Mouse (Mus musculus): Measurements from ENCODE around the gene Zfp276. TPM values are rescaled to one million over a fixed set of nuclear protein-coding genes. Genes with fewer than 3 reads are reported as not detected.

Zfp276 gene
- polyA plus RNA-seq (2012; fragmentation: generic; extraction: Trizol), result 10.6 TPM
- long read RNA-seq, experiment 1, partial matches to known transcripts, result 0 of 3 reads
- long read RNA-seq, experiment 1, other reads (novel, unspliced or antisense), result 3 of 3 reads
- long read RNA-seq, experiment 2, full-length matches to known transcripts, result 11 of 39 reads
- long read RNA-seq, experiment 2, partial matches to known transcripts, result 7 of 39 reads
- long read RNA-seq, experiment 2, other reads (novel, unspliced or antisense), result 21 of 39 reads

DNA sequence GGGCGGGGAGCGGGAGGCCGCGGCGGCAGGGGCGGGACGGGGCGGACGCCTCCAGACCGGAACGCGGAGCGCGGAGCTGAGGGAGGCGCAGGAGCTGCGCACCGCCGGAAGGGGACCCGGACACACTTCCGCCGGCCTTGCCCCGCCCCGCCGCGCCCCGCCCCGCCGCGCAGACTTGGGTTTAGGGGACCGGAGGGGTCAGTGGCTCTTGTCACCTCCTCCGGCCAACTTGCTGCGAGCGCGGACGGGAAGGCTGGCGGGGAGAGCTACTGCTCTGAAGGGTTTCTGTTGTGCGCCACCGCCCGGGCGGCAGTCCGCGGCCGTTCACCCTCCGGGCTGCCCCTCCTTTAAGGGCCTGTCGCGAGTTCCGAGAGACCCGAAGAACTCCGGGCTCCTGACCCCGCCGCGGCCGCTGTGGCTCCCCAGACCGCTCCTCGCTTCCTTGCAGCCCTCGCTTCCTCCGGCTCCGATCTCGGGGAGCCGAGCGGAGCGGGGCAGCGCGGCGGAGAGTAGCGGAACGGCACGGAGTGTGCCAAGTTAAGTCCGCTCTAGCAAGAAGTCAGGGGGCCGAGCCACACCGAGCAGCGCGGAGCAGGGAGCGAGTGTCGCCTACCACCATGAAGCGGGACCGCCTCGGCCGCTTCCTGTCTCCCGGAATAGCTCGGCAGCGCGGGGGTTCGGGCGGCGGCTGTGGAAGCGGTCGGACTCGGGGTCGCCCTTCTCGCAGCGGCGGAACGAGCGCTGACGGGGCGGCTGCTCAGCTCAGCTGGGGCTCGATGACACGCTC lies at the start of gene Zfp276, which contains the start of gene Vps9d1:
Gene Zfp276, plus strand, starts transcription at position 97 of the 787 bp plus-strand sequence.
Gene Vps9d1, minus strand, starts transcription at position 250 of the 787 bp plus-strand sequence.
- Histone ChIP-seq H3K4me3 (ENCODE audit: insufficient read depth, poor library complexity, severe bottlenecking) (peak within 1 kb of the TSS; percentile 84), H3K79me3 (ENCODE audit: low read depth) (peaks cover 6% of the 10 kb centered on the region), H3K36me3 (ENCODE audit: control insufficient read depth, insufficient read depth) (peaks cover 9% of the 10 kb centered on the region), H3K27me3 (ENCODE audit: control insufficient read depth, insufficient read depth, insufficient read length) (no peaks in the 10 kb centered on the region), H3ac (ENCODE audit: control insufficient read depth, insufficient read length, low read depth) (peak within 1 kb of the TSS; percentile 99), H3K79me2 (ENCODE audit: control insufficient read depth, insufficient read depth) (peaks cover 34% of the 10 kb centered on the region)
- TF ChIP-seq MYOG (IDR thresholded peaks at IDR 0.05; ENCODE audit: control insufficient read depth, extremely low read depth, insufficient read length) (no peak), CTCF (IDR thresholded peaks at IDR 0.05; ENCODE audit: control insufficient read depth, insufficient read depth, insufficient read length) (no peak), FOSL1 (IDR thresholded peaks at IDR 0.05; ENCODE audit: insufficient read depth, low read length, poor library complexity, severe bottlenecking) (no peak), USF1 (IDR thresholded peaks at IDR 0.05; ENCODE audit: low read depth) (no peak), MYOD1 (IDR thresholded peaks at IDR 0.05; ENCODE audit: control insufficient read depth, insufficient read length, low read depth) (no peak), MAX (IDR thresholded peaks at IDR 0.05) (no peak), CEBPB (IDR thresholded peaks at IDR 0.05; ENCODE audit: low read depth) (no peak)

DNA sequence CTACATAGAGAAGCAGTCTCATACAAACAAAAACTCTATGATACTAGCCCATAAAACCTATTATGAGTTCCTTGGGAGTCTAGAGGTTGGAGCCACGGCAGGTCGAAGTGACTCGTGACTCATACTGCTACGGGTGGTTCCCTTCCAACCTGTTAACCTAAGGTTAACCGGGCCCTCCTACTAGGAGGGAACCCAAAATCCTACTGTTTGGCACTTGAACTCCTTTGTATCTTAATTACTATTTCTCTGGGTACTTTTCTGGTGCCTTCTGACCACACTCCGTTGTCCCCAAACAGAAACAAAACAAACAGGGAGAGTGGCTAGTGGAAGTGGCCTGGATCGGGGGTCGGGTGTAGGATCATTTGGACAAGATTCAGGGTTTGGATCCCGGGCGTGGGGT lies 42.1 kb upstream of the Zfp276 start:
- Histone ChIP-seq H3ac (ENCODE audit: control insufficient read depth, insufficient read length, low read depth) (peak overlapping the region; percentile 74), H3K79me2 (ENCODE audit: control insufficient read depth, insufficient read depth) (peaks cover 20% of the 10 kb centered on the region), H3K27me3 (ENCODE audit: control insufficient read depth, insufficient read depth, insufficient read length) (no peaks in the 10 kb centered on the region), H3K4me3 (ENCODE audit: insufficient read depth, poor library complexity, severe bottlenecking) (peak overlapping the region; percentile 96), H3K79me3 (ENCODE audit: low read depth) (peaks cover 14% of the 10 kb centered on the region), H3K36me3 (ENCODE audit: control insufficient read depth, insufficient read depth) (peaks cover 18% of the 10 kb centered on the region)
- TF ChIP-seq USF1 (IDR thresholded peaks at IDR 0.05; ENCODE audit: low read depth) (no peak), FOSL1 (IDR thresholded peaks at IDR 0.05; ENCODE audit: insufficient read depth, low read length, poor library complexity, severe bottlenecking) (no peak), MAX (IDR thresholded peaks at IDR 0.05) (no peak), CTCF (IDR thresholded peaks at IDR 0.05; ENCODE audit: control insufficient read depth, insufficient read depth, insufficient read length) (no peak)

DNA sequence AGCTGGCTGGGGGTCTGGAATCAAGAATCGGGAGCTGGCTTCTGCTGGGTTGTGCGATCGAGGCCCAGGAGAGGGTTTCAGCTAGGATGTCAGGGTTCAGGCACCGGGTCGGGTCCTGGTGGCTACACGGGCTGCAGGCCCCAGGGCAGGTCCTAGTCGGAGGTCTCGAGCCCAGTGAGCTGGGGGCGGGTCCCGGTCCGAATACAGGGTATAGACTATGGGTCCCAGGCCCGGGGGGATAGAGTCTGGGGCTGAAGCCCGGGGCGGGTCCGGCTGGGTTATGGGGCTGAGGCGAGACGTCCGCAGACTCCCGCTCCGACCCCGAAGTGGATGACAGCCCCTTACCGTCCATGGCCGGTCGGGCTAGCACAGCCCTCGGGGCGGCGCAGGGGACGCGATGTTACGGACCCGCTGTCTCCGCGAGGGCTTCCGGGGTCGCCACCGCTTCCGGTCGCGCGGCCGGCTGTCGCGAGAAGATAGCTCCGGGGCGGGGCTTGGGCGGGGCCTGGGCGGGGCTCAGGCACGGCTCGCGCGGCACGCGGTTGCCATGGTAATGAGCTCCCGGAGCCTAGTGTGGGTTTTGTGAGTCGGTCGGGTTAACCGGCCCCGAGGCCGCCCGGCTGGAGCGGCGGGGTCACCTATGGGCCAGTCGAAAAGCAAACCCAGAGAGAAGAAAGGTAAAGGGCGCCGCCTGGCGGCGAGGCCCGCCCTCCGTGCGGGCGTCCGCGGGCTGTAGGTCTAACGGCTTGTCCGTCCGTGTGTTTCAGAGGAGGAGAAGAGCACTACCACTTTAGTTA lies 41.5 kb upstream of the Zfp276 start, which contains the start of the genes Chmp1a and Spata33:
Gene Chmp1a, minus strand, starts transcription at position 443 of the 797 bp plus-strand sequence.
Gene Spata33, plus strand, starts transcription at position 512 of the 797 bp plus-strand sequence.
- Histone ChIP-seq H3ac (ENCODE audit: control insufficient read depth, insufficient read length, low read depth) (peak within 1 kb of the TSS; percentile 96), H3K4me3 (ENCODE audit: insufficient read depth, poor library complexity, severe bottlenecking) (peak within 1 kb of the TSS; percentile 96), H3K79me2 (ENCODE audit: control insufficient read depth, insufficient read depth) (peaks cover 20% of the 10 kb centered on the region), H3K27me3 (ENCODE audit: control insufficient read depth, insufficient read depth, insufficient read length) (no peaks in the 10 kb centered on the region), H3K79me3 (ENCODE audit: low read depth) (peaks cover 14% of the 10 kb centered on the region), H3K36me3 (ENCODE audit: control insufficient read depth, insufficient read depth) (peaks cover 12% of the 10 kb centered on the region)
- TF ChIP-seq CTCF (IDR thresholded peaks at IDR 0.05; ENCODE audit: control insufficient read depth, insufficient read depth, insufficient read length), result peak; percentile 73
- TF ChIP-seq MAX (IDR thresholded peaks at IDR 0.05), result peak; percentile 13
- no peak for TF ChIP-seq CEBPB (IDR thresholded peaks at IDR 0.05; ENCODE audit: low read depth)

DNA sequence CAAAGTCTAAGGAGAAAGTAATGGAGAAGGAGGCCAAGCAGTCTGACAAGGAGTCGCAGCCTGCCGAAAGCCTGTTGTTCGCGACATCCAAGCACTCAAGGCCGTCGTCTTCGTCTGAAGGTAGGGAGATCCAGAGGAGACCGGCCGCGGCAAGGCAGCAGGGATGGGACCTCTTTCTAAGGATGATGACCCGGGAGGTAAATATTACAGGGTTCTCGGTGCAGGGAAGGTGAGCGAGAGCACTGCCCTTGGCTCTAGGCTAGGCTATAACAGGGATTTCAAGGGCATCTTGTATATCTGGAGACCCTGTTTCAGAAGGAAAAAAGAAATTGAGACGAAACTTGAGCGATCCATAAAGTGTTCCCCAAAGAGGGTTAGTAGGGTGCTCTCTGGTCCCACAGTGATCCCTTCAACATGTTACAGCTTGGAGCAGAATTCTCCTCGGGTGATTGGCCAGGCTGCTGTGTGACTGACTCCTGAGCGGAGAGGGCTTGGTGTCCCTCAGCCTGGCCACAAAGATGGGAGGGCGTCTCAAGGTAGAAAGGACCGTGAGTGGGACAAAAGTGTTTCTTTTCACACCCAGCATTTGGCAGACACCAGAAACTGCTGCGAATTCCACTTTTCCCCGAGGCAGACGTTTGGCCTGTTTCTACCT lies 40.8 kb upstream of the Zfp276 start:
- Histone ChIP-seq H3K27me3 (ENCODE audit: control insufficient read depth, insufficient read depth, insufficient read length) (no peaks in the 10 kb centered on the region), H3ac (ENCODE audit: control insufficient read depth, insufficient read length, low read depth) (peak overlapping the region; percentile 96), H3K4me3 (ENCODE audit: insufficient read depth, poor library complexity, severe bottlenecking) (peak overlapping the region; percentile 39), H3K79me2 (ENCODE audit: control insufficient read depth, insufficient read depth) (peaks cover 20% of the 10 kb centered on the region), H3K36me3 (ENCODE audit: control insufficient read depth, insufficient read depth) (peaks cover 8% of the 10 kb centered on the region), H3K79me3 (ENCODE audit: low read depth) (peaks cover 14% of the 10 kb centered on the region)
- TF ChIP-seq USF1 (IDR thresholded peaks at IDR 0.05; ENCODE audit: low read depth), result no peak

DNA sequence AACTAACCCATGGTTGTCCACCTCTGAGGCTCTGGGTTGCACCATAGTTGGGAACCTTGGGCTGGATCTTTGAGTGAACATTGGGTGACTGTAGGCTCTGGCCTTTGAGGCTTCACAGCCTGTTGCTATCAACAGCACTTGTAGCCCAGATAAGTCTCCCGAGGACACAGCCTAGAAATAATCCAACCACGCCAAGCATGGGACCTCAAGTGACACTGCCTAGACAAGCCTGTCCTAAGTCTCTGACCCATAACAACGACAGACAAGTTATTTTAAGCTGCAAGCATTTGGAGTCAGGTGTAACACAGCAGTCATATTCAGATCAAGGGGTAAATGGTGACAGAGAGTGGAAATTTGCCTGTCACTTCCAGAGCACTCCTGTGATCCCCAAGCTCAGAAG lies 38.6 kb upstream of the Zfp276 start:
- Histone ChIP-seq H3K36me3 (ENCODE audit: control insufficient read depth, insufficient read depth) (no peaks in the 10 kb centered on the region), H3K4me3 (ENCODE audit: insufficient read depth, poor library complexity, severe bottlenecking) (no peak overlapping the region), H3K27me3 (ENCODE audit: control insufficient read depth, insufficient read depth, insufficient read length) (no peaks in the 10 kb centered on the region), H3K79me3 (ENCODE audit: low read depth) (peaks cover 14% of the 10 kb centered on the region), H3ac (ENCODE audit: control insufficient read depth, insufficient read length, low read depth) (no peak overlapping the region), H3K79me2 (ENCODE audit: control insufficient read depth, insufficient read depth) (peaks cover 20% of the 10 kb centered on the region)
- no peak for TF ChIP-seq MAX (IDR thresholded peaks at IDR 0.05)

Measured in C2C12 (cell line).